17 mouse cellular contexts compared by ENCODE assay signal in genomic region chr7:67608348-67609024, GRCm38 (mm10). TPM values are rescaled to one million over a fixed set of nuclear protein-coding genes. Genes with fewer than 3 reads are reported as not detected.
DNase-seq lines count a peak whose midpoint lies in the region; ATAC-seq and TF ChIP-seq lines count a peak whose summit lies in the region.
"Had no signal": no experiment of that assay in that cellular context is flagged by ENCODE, and none has a peak within 500 bp of the region (broad histone marks: within the 10 kb centered on the region; RNA-seq: fewer than 3 reads in every experiment).

No protein-coding gene starts in this region.

- intact Hi-C loops in heart, postnatal 14 days (cut with DNase I), result no loop called here

- no peak overlapping the region for H3K4me2 ChIP-seq in kidney, embryonic 16.5 days (replicated peaks; ENCODE audit: low read depth, low read length)
- no peak overlapping the region for H3K4me2 ChIP-seq in embryonic facial prominence, embryonic 13.5 days
- no peak overlapping the region for H3K4me2 ChIP-seq in limb, embryonic 14.5 days (replicated peaks; ENCODE audit: low read depth, low read length, severe bottlenecking)
- H3K4me2 ChIP-seq: midbrain, embryonic 12.5 days had no signal

- no peak overlapping the region for H3K4me3 ChIP-seq in heart, embryonic 10.5 days
- H3K4me3 ChIP-seq in kidney, embryonic 16.5 days (ENCODE audit: low read length), result no peak overlapping the region
- no peak overlapping the region for H3K4me3 ChIP-seq in embryonic facial prominence, embryonic 13.5 days
- H3K4me3 ChIP-seq in limb, embryonic 14.5 days (replicated peaks; ENCODE audit: low read length), result no peak overlapping the region
- H3K4me3 ChIP-seq: erythroblast, embryonic 14.5 days; midbrain, embryonic 12.5 days had no signal

- TF ChIP-seq POLR2A in limb, embryonic 14.5 days (IDR thresholded peaks at IDR 0.05; ENCODE audit: borderline replicate concordance, extremely low read depth, insufficient read depth, insufficient read length), result no peak

- H3K9me3 ChIP-seq in heart, embryonic 10.5 days, result no peaks in the 10 kb centered on the region
- no peaks in the 10 kb centered on the region for H3K9me3 ChIP-seq in kidney, embryonic 16.5 days (ENCODE audit: low read length)
- H3K9me3 ChIP-seq in embryonic facial prominence, embryonic 13.5 days, result no peaks in the 10 kb centered on the region
- H3K9me3 ChIP-seq in limb, embryonic 14.5 days (ENCODE audit: control insufficient read depth, low read length), result no peaks in the 10 kb centered on the region
- H3K9me3 ChIP-seq: midbrain, embryonic 12.5 days had no signal

- peaks cover 22% of the 10 kb centered on the region for H3K4me1 ChIP-seq in heart, embryonic 10.5 days
- H3K4me1 ChIP-seq in kidney, embryonic 16.5 days (ENCODE audit: insufficient read depth, low read length), result peaks cover 31% of the 10 kb centered on the region
- H3K4me1 ChIP-seq in embryonic facial prominence, embryonic 13.5 days, result peaks cover 28% of the 10 kb centered on the region
- peaks cover 16% of the 10 kb centered on the region for H3K4me1 ChIP-seq in limb, embryonic 14.5 days (ENCODE audit: control insufficient read depth, insufficient read depth, low read length)

- peak overlapping the region; percentile 37; the same call in 1 of the 2 replicates for H3K27ac ChIP-seq in heart, embryonic 10.5 days
- H3K27ac ChIP-seq in kidney, embryonic 16.5 days (ENCODE audit: low read length), result peak overlapping the region; percentile 35
- H3K27ac ChIP-seq in embryonic facial prominence, embryonic 13.5 days, result peak overlapping the region; percentile 52
- no peak overlapping the region; the same call in 1 of the 2 replicates for H3K27ac ChIP-seq in limb, embryonic 14.5 days (replicated peaks; ENCODE audit: low read depth, low read length)
- H3K27ac ChIP-seq: liver, embryonic 14.5 days; midbrain, embryonic 12.5 days; stomach, postnatal 0 days had no signal

- 61% methylated on average over 4 of the region's 4 CpGs for WGBS in heart, embryonic 10.5 days
- WGBS in kidney, embryonic 16.5 days, result 39% methylated on average over 4 of the region's 4 CpGs
- 36% methylated on average over 4 of the region's 4 CpGs for WGBS in embryonic facial prominence, embryonic 13.5 days
- 33% methylated on average over 4 of the region's 4 CpGs for WGBS in limb, embryonic 14.5 days

- no peaks in the 10 kb centered on the region for H3K36me3 ChIP-seq in heart, embryonic 10.5 days
- no peaks in the 10 kb centered on the region for H3K36me3 ChIP-seq in kidney, embryonic 16.5 days (ENCODE audit: insufficient read depth, low read length)
- H3K36me3 ChIP-seq in embryonic facial prominence, embryonic 13.5 days, result no peaks in the 10 kb centered on the region
- no peaks in the 10 kb centered on the region for H3K36me3 ChIP-seq in limb, embryonic 14.5 days (ENCODE audit: control insufficient read depth, insufficient read depth, low read length)
- H3K36me3 ChIP-seq: midbrain, embryonic 12.5 days had no signal

- DNase-seq in heart, embryonic 10.5 days (ENCODE audit: low spot score), result no peak
- no peak for DNase-seq in heart, postnatal 14 days
- DNase-seq in kidney, postnatal 25 days, result no peak
- DNase-seq in limb, embryonic 14.5 days (ENCODE audit: low spot score), result no peak
- DNase-seq in ovary, postnatal 10 days (ENCODE audit: low spot score), result no peak
- DNase-seq in liver, result no peak
- DNase-seq: cerebellum, adult 18-20 months; heart, postnatal 10 days; kidney, adult 11 months; right cerebral cortex, adult 18-20 months; spleen, adult 18-20 months had no signal

- H3K27me3 ChIP-seq in heart, embryonic 10.5 days (ENCODE audit: insufficient read depth, poor library complexity, severe bottlenecking), result no peaks in the 10 kb centered on the region
- no peaks in the 10 kb centered on the region for H3K27me3 ChIP-seq in kidney, embryonic 16.5 days (ENCODE audit: insufficient read depth, low read length)
- no peaks in the 10 kb centered on the region for H3K27me3 ChIP-seq in embryonic facial prominence, embryonic 13.5 days
- no peaks in the 10 kb centered on the region for H3K27me3 ChIP-seq in limb, embryonic 14.5 days (ENCODE audit: control insufficient read depth, insufficient read depth, low read length)
- H3K27me3 ChIP-seq: midbrain, embryonic 12.5 days had no signal

- ATAC-seq in kidney, embryonic 16.5 days (ENCODE audit: low FRiP score, low TSS enrichment), result peak; percentile 88
- no peak for ATAC-seq in embryonic facial prominence, embryonic 13.5 days (ENCODE audit: insufficient number of reproducible peaks, insufficient read depth, low FRiP score, low TSS enrichment, low read depth)
- ATAC-seq in limb, embryonic 14.5 days (ENCODE audit: low FRiP score, low read depth), result peak; percentile 80

- no peak overlapping the region for H3K9ac ChIP-seq in kidney, embryonic 16.5 days (replicated peaks; ENCODE audit: low read length)
- no peak overlapping the region for H3K9ac ChIP-seq in embryonic facial prominence, embryonic 13.5 days
- no peak overlapping the region for H3K9ac ChIP-seq in limb, embryonic 14.5 days (ENCODE audit: low read depth, low read length, severe bottlenecking)
- H3K9ac ChIP-seq: liver, embryonic 14.5 days; midbrain, embryonic 12.5 days had no signal

RNA-seq across cellular contexts. Expression of gene Lrrc28, which starts 36.6 kb away (rescaled TPM):
- polyA plus RNA-seq in heart, embryonic 10.5 days (2016; fragmentation: Nextera tagmentation; extraction: Ambion mirVana), result 12.8 and 13.6 TPM in 2 replicates
- 10 to 100 TPM; 15.5 TPM for total RNA-seq in heart, postnatal 14 days (2021)
- polyA plus RNA-seq in kidney, embryonic 16.5 days (2015; fragmentation: Nextera tagmentation; extraction: Ambion mirVana), result 14.4 and 15.1 TPM in 2 replicates
- 23.5 and 24.1 TPM in 2 replicates for polyA plus RNA-seq in embryonic facial prominence, embryonic 13.5 days (2015; fragmentation: Nextera tagmentation; extraction: Ambion mirVana)
- 26.3 and 38.2 TPM in 2 replicates for polyA plus RNA-seq in limb, embryonic 14.5 days (2012; rRNA removed)
- polyA plus RNA-seq in limb, embryonic 14.5 days (2014; fragmentation: Nextera tagmentation; extraction: Ambion mirVana), result 22.1 and 27.3 TPM in 2 replicates

RNA-seq across cellular contexts. Expression of gene Ttc23, which starts 38.7 kb away (rescaled TPM):
- polyA plus RNA-seq in heart, embryonic 10.5 days (2016; fragmentation: Nextera tagmentation; extraction: Ambion mirVana), result 19.0 and 27.1 TPM in 2 replicates
- 10 to 100 TPM; 21.9 to 22.0 TPM for total RNA-seq in heart, postnatal 14 days (2021)
- 30.4 and 32.6 TPM in 2 replicates for polyA plus RNA-seq in kidney, embryonic 16.5 days (2015; fragmentation: Nextera tagmentation; extraction: Ambion mirVana)
- 44.9 and 45.3 TPM in 2 replicates for polyA plus RNA-seq in embryonic facial prominence, embryonic 13.5 days (2015; fragmentation: Nextera tagmentation; extraction: Ambion mirVana)
- 32.9 and 33.4 TPM in 2 replicates for polyA plus RNA-seq in limb, embryonic 14.5 days (2012; rRNA removed)
- polyA plus RNA-seq in limb, embryonic 14.5 days (2014; fragmentation: Nextera tagmentation; extraction: Ambion mirVana), result 46.9 and 50.4 TPM in 2 replicates
- polyA plus RNA-seq: erythroblast, embryonic 14.5 days had no signal
